Mouse (Mus musculus) erythroid progenitor cell, adult 5-6 weeks (primary cell): ENCODE measurements at regions not wholly inside any gene's neighbourhood (a gene's known extent, or its start where the extent isn't known, plus 50 kb on each side); places are given as distances from the start of the nearest gene placed in this dataset.

Source experiments
- ATAC-seq: replicated peaks from 2 replicates; pipeline ENCODE4 v1.8.0; 2016; ENCODE audit warnings: moderate number of reproducible peaks, mild to moderate bottlenecking, moderate TSS enrichment, inconsistent platforms; ENCODE audit not compliant: poor library complexity, low FRiP score, severe bottlenecking

DNA sequence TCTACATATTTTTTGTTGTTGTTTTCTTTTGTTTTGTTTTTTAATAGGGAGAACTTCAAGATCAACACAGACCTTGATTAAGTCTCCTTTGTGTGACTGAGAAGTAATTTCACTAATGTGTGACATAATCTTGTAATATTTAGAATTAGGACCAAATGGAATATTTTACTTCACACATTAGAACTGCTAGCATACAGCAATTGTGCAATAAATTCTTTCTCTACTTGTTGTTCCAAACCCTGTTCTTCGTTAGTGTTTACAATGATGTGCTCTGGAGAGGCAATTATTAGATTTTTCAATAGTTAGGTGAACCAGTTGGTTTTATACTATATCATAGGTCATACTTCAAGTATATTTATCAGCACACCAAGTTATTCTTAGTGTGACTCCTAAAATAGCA is 171.3 kb upstream of the Cd180 start:
- no peak for ATAC-seq

DNA sequence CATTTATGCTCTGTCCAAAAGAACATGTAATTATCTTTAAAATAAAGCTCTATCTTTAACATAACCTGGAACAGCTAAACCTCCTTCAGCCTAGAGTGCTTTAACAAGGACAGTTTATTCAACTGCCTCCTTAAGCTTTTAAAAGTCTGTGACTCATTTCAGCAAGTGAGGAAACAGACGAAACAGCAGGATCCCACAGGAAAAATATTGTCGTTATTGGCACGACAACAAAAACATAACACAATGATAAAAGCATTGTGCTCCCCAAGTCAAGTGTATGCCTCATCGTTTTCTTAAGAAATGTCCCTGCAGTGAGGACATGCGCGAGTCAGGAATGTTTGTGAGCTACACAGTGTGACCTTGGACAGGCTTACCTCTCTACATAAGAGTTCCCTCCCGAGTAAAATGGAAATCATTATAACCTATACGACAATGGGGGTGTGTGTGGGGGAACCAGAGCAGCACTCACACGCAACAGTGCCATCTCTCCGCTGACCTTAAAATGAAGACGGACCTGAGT is 166.7 kb upstream of the Cd180 start:
- no peak for ATAC-seq

DNA sequence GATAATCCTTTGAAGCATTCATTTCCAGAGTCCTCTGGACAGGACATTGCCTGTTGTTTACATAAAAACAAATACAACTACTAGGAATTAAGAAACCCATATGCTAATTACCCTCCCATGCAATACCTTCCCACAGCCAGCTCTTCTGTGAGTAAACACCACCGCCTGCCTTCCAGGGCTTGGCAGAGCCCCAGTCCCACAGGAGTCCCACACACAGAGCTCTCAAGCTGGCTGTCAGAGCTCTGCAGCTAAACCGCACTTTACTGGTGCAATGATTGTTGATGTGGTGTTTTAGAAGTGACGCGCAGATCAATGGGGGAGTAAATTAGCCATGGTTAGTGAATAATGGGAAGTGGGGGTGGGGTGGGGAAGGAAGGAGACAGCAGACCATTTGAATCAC is 159.6 kb upstream of the Cd180 start:
- no peak for ATAC-seq

DNA sequence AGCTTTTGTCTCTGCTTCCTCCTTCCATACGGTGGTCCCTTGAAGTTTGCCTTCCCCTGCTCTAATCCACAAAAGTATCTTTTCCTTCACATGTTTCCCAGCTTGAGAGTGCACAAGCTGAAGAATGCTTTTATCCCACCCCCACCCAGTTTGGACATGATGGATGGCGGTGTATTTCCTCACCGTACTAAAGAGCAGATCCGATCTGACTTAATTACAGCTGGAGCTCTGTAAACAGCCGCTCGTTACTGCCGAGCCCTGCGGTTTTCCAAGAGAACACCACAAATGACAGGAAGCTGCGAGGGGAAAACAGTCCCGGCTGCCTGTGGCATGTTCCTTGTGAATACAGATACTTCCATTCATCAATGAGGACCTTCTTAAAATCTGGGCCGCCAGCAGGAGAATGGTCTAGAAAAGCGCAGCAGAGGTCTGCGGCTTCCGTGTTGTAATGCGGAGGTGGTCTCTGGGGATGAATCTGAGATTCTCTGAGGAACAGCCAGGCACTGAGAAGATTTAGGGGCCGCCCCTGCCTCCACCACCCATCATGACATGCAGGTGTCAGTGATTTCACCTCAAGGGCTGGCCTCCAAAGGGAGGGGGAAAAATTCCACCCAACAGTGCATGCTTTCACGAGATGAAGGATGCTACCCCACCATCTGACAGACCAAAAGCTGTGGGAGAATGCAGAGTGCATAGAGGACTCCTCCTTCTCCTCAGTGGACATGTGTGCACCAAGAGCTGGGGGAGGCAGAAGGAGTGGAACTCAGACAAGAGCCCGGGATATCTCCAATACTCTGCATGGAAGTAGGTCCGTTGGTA is 155.7 kb upstream of the Cd180 start:
- ATAC-seq = no peak

DNA sequence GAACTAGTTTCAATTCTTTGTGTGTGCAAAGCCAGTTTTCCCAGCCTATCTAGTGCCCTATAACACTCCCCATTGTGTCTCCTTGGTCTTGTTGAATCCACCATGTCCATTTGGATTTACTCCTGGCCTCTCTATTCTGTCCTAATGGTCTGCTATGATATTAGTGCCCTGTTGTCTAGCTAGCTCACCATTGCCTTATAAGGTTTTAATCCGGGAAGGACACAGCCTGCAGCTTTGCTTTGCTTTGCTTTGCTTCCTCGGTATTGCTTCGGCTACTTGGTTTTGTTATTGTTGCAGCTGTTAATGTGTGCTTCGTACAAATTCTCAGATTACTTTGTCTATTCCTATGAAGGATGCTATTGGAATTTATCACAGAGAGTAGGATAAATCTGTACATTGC is 152.9 kb upstream of the Cd180 start:
- no peak for ATAC-seq

DNA sequence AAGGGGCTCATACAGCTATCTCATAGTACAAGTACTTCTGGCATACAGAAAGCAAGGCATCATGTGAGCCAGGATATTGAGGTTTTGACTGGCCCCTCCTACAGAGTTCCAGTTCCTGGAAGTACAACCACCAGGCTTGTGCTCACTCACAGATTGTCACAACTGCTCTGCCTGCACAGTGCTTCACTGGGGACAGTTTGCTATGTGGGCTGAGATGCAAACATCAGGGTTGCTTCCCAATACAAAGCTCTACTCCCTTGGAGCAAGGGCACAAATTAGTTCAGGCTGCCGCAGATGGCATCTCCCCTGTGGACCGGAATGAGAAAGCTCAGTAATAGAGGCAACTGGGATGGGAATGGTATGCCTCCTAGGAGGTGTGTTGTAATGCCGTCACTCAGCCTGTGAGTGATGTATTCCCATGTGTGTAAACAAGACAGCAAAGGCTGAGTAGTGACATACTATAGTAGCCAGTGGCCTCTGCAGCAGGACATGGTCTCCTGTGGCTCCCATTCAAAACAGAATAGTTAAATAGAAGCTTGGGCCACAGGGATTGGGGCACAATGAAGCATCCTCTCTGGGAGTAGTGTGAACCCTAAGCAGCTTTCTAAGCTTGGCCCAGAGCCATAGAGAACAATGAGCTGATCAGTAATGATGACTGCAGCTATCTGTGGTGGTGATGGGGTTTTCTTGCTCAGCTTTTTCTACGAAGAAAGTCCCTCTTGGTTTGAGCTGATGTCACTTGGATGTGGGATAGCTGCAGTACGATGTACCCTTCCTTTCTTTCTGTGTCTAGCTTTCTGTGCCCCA is 148.8 kb upstream of the Cd180 start:
- ATAC-seq = no peak

DNA sequence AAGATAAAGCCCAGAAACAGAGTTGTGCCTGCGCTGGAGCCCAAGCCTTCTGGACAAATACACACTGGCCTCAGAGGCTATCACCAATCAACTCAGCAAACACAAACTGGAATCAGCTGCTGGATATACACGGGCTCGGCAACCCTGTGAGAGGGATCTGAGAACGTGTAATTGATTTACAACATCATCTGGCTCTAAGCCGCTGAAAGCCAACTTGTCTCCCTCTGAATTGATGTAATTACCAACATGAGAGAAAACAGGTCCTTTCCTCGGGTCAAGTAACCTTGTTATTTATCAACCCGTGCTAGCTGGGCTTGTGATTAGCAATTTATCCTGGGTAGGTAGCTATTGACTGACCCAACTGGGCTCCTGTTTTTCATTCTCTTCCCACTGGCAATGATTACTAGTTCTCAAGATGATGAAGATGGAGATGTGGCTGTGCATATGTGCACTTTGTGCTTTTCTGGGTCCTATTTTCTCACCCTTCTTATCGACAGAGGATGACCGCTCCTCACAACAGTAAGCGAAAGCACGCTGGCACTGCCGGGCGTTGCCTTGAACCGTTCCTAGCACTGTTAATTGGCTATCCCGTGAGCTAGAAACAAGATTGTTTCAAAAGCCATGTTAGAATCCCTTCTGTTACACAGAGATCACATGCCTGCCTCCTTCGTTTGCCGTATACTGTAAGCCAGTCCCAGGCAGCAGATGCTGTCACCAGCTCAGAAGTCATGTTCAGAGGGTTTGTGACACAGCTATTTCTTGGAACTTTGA is 147.3 kb upstream of the Cd180 start:
- ATAC-seq = no peak

DNA sequence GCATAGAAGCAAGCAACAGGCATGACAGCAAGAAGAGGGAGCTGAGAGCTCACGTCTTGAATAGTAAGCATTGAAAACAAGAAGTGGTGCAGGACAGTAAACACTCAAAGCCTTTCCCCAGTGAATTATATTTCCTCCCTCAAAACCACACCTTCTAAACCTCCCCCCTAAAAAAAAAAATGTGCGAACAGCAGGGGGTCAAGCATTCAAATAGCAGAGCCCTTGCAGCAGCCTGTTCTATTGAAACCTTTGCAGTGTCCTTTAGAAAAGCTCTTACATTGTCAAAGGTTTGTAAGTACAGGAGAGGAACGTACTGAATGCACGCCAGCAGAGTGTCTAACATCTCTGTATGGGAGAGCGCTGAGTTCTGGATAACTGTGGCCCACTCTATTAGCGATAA is 145.1 kb upstream of the Cd180 start:
- ATAC-seq = no peak

DNA sequence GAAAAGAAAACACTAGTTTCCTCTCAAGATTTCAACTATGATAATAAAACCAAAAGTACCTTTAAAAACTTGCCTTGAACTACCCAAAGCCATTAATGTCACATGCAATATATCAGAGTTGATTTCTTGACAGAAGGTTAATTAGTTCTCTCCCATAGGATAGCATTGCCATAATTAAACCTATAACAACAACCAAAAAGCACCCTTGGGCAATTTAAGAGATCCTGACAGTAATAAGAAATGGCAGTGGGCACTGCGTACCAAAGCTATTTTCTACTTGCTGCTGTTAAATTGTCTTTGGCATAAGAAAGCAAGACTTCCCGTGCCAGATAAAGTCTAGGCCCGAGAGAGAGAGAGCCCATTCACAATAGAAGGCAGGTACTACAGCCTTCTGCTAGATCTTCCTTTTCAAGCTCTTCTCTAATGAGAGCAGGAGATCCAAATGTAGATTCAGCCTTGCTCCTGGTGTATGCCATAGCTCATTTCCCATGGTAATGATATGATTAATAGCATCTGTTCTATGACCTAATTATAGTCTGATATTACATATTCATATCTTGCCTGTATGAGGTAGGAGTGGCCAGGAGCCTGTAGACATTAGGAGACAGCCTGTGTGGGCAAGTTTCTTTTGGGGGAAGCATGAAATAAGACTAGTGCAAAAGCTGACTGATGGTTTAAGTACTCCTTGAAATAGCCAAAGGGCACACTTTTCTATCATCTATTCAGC is 126.3 kb upstream of the Cd180 start:
- ATAC-seq = no peak

DNA sequence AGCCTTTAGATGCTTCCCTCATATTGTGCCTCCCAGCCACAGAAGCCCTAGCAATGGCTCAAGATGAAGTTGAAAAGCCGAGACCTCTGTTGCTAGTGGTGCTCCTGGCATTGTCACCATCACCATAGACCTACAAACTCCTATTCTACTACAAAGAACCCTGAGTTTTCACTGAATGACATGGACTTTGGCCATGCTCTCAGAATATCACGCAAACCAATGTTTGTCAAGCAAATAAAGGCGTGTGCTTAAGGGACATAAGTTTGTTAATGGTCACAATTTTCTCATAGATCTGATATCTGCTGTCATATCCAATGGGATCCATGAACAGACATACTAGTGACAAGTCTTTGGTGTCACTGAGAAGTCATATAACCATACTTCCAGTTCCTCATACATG is 123.8 kb upstream of the Cd180 start:
- no peak for ATAC-seq

DNA sequence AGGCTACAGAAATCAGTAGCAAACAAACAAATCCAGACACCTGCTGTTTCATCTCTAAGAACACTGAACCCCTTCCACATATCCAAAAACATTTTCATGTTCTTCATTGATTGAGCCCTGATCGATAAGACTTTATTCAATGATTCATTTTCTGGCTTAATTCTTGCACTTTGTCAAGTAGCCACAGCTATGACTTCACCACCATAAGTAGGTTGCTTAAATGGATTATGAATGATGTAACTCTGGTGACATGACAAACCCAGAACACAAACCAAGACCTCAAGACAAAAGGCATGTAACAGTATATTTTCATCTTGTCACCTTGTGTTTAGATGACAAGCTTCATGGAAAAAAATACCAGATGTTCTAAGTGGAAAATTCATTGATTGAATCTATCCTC is 123.1 kb upstream of the Cd180 start:
- ATAC-seq = no peak

DNA sequence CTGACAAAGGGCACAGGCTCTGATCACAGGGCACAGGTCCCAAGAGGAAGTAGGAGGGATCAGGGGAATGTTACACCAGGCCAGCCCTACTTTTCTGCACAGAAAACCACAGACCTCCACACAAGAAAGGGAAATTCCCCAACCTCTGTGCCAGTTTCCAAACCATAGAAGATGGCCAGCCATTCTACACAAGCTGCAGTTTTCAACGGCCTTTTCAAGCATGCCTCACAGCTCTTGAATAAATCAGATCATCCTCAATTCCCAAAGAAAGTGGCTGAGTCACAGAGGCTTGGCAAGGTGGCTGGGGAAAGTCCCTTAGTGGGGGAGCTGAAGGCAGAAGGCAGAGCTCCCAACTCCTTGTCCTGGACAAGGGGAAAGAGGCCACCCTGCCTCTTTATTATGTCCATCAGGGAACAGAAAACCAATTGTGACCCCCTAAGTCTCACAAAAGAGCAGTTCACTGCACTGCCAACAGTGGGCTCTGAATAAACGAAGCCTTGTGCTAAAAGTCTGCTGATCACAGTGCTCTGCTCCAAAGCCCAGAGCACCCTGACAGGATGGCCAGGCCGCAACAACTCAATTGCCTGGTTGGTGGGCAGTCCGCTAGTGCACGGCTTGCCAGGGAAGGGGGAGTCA is 120.0 kb upstream of the Cd180 start:
- no peak for ATAC-seq

DNA sequence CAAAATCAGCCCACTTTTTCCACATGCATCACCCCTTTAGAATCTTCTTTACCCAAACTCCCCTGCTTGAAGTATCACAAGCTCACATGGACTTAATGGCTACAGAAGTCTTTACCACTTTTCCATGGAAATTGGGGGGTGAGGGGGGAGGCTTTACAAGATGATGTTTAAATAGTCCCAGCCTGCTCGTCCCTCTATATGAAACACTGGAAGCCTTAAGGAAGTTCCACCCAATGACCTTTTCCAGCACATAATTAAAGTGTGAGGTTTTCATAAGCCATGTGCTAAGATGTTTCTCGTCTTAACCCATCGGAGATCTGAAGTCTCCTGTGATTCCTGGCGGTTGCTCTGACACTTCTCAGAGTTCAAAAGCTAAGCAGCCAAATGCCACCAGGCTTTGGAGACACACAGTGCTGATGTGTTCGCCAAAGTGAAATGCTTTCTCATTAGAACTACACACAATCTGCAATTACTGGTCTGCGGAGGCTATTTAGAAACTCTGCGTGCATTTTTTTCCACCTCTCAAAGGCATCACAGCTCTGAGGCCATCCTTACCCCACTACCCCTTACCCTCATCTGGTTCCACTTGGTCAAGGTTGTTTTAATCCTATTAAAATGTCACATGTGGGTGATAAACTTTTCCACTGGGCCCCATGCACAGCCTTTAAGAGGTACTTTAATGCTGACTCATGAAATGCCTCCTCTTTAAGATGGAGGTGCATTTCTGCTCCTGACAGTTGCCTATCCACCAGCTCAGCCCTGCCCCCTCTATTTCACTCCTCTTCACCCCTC is 116.3 kb upstream of the Cd180 start:
- ATAC-seq = no peak

DNA sequence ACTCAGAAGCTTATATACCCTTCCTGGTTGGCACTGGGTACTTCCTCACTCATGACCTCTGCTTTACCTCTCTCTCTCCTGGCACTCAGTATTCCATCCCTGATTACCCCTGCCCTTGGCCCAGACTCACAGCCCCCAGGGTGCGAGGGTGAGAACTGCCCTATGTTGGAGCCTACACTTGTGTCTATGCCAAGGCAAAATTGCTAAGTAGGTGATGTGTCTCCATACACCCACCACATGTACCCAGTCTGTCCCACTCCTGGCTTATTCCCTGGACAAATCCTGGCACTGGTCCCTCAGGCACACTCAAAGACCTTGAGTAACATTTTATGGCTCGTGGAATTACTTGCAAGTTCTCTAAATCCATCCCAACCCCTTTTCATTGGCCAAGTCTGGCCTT is 114.5 kb upstream of the Cd180 start:
- no peak for ATAC-seq

DNA sequence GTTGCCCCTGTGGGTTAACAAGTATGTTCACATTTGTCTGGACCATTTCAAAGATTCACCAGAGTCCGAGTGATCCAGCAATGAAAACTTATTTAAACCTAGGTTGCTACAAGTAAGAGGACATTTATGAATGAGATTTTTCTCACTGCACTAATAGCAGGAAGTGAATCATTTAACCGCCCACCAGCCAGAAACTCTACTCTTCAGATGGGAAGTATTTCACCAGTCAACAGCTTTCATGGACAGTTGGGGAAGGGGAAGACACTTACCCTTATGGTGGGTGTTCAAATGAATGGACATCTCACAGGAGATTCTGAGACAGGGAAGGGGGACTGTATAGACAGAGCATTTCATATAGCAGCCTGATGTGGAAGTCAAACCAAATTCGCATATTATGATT is 113.7 kb upstream of the Cd180 start:
- ATAC-seq = no peak

DNA sequence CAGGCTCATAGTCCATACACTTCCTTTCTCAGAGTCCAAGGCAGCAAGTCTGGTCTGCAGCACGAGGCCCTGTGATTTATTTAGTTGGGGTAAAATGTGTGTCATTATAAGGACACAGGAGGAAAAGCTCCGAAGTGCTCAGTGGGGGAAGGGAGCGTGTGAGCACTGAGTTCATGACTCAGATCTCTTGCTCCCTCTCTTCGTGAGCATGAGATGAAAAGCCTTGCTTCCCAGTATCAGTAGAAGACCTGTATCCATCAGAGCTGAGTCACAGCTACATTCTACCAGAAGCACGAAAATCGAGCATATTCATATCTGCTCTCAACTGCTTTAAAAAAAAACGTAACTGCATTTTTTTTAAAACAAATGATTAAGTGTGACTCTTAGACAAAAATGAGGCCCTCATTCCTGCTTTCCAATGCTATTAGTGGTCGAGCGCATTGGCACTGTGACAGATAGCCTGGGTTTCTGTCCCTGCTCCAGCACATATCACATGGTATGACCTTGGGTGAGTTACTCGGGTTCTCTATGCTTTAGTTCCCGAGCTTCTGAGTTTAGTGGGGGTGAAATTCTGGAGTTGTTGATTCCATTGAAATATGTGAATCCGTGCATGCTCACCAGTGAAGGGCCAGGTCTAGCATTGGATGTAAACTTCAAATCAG is 109.2 kb upstream of the Cd180 start:
- no peak for ATAC-seq

DNA sequence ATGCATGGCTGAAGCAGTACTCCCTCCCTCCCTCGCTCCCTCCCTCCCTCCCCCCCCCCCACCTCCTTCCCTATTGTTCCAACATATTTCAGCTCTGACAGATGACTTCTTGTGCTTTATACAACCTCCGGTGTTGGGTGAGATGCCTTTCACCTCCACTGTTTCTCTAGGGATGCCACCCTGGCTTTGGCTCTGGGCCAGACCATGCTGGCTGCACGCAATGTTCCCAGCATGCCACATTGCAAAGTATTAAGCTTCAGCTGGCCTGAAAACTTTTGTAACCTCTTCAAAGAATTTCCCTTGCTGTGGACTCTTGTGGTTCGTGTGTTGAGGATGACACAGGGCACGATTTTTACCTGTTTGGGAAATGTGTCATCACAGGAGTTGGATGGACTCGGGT is 107.1 kb upstream of the Cd180 start:
- ATAC-seq = no peak
